Mouse (Mus musculus): Measurements from ENCODE around the gene Tnfrsf14. TPM values are rescaled to one million over a fixed set of nuclear protein-coding genes. Genes with fewer than 3 reads are reported as not detected.

The Tnfrsf14 gene
- polyA plus RNA-seq (2015; fragmentation: Nextera tagmentation; extraction: Ambion mirVana), result 0.14 and 0.28 TPM in 2 replicates

DNA sequence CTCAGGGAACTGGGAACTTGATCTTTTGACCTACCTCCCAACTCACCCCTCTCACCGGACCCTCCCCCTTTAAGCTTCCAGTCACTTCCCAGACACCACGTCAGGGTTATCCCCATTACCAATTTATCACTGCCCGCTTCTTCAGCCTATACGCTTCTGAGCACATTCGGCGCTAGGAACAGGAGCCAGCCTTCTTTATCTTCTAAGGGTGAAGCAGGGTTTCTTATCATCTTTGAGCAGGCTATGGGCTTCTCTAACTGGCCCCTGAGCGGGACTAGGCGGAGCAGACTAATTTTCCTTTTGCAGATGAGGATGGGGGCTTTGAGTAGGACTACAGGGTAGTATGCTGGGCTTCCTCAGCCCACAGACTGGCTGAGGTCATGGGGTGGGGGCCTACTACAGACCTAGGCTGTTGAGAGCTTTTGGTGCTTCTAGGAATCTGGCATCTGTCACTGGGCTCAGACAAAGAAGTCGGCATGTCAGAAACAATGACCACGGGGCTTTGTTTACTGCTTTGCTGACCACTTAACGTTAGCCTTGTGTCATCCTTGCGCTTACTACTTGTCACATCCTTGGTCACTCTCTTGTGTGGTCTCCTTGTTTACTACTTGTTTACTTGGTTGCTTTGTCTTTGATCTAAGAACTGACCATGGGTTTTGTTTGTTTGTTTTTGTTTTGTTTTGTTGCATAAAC lies at the start of gene Tnfrsf14:
TSS of gene Tnfrsf14 (minus strand) at position 169 of the 693 bp plus-strand sequence.
- Histone ChIP-seq H3K27me3 (peaks cover 4% of the 10 kb centered on the region; the same call in 1 of the 2 replicates), H3K9ac (no peak within 1 kb of the TSS), H3K9me3 (replicated peaks) (no peaks in the 10 kb centered on the region), H3K4me1 (no peaks in the 10 kb centered on the region), H3K27ac (no peak within 1 kb of the TSS), H3K4me2 (no peak within 1 kb of the TSS), H3K36me3 (ENCODE audit: poor library complexity, severe bottlenecking) (no peaks in the 10 kb centered on the region), H3K4me3 (no peak within 1 kb of the TSS)
- WGBS, result 67% methylated on average over 12 of the region's 12 CpGs
- ATAC-seq, result no peak

GRCm38 (mm10) chr4:154974163-154974611 lies 45.8 kb upstream of the Tnfrsf14 start:
- ATAC-seq, result no peak
- Histone ChIP-seq H3K27ac (no peak overlapping the region), H3K9me3 (replicated peaks) (no peaks in the 10 kb centered on the region), H3K4me1 (no peaks in the 10 kb centered on the region), H3K27me3 (no peaks in the 10 kb centered on the region), H3K36me3 (ENCODE audit: poor library complexity, severe bottlenecking) (peaks cover 100% of the 10 kb centered on the region), H3K9ac (no peak overlapping the region), H3K4me2 (no peak overlapping the region), H3K4me3 (no peak overlapping the region)
- 88% methylated on average over 11 of the region's 11 CpGs for WGBS

GRCm38 (mm10) chr4:154972546-154972945 lies 44.2 kb upstream of the Tnfrsf14 start:
- Histone ChIP-seq H3K4me3 (no peak overlapping the region), H3K9ac (no peak overlapping the region), H3K27ac (no peak overlapping the region), H3K9me3 (replicated peaks) (no peaks in the 10 kb centered on the region), H3K36me3 (ENCODE audit: poor library complexity, severe bottlenecking) (peaks cover 90% of the 10 kb centered on the region), H3K4me2 (no peak overlapping the region), H3K4me1 (no peaks in the 10 kb centered on the region; the same call in 1 of the 2 replicates), H3K27me3 (no peaks in the 10 kb centered on the region)
- 95% methylated on average over 12 of the region's 12 CpGs for WGBS
- ATAC-seq, result no peak

DNA sequence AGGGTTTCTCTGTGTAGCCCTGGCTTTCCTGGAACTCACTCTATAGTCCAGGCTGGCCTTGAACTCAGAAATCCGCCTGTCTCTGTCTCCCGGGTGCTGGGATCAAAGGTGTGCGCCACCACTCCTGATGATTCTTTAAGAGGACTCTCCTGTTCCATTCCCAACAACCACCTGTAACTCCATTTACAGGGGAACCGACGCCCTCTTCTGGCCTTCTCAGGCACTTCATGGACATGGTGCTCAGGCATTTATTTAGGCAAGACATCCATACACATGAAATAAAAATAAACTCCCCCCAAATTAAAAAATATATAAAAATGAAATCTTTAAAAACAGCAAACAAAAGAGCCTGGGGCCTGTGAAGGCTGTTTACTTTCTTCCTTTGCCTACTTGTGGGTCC lies 38.8 kb upstream of the Tnfrsf14 start:
- Histone ChIP-seq H3K9ac (no peak overlapping the region), H3K27ac (no peak overlapping the region), H3K9me3 (replicated peaks) (no peaks in the 10 kb centered on the region), H3K4me1 (peaks cover 36% of the 10 kb centered on the region), H3K36me3 (ENCODE audit: poor library complexity, severe bottlenecking) (peaks cover 47% of the 10 kb centered on the region), H3K27me3 (no peaks in the 10 kb centered on the region), H3K4me2 (no peak overlapping the region), H3K4me3 (no peak overlapping the region)
- ATAC-seq, result no peak
- WGBS, result 41% methylated on average over 5 of the region's 5 CpGs

GRCm38 (mm10) chr4:154965856-154966255 lies 37.5 kb upstream of the Tnfrsf14 start:
- 58% methylated on average over 3 of the region's 3 CpGs for WGBS
- H3K27ac ChIP-seq, result peak overlapping the region; percentile 25; the same call in 1 of the 2 replicates

DNA sequence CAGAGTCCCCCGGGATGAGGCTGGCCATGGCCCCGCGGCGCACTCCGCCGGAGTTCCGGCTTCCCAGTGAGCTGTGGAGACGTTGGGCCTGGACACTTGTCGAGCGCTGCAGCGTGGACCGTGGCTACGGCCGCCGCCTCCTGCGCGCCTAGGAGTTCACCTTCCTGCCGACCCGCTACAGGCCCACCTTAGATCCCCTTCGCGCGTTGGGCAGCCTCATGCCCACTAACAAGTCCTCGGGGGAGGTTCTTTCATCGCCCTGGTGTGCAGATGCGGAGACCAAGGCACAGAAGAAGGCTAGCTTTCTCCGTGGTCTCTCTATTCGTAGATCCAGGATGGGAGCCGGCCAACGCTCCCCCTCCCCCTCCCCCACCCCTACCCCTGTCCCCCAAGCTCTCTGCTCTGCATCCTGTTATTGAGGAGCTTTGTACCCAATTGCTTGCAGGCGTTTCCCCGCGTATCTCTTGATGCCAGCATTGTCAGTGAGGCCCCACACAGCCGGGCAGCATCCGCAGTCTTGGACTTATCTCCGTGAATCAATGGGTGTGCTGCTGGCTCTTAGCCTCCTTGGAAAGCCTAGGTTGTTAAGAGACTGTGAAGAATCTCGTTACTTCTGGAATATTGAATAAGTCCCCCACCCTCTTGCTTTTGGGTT lies 36.3 kb upstream of the Tnfrsf14 start:
- Histone ChIP-seq H3K9ac (peak overlapping the region; percentile 99), H3K36me3 (ENCODE audit: poor library complexity, severe bottlenecking) (peaks cover 27% of the 10 kb centered on the region), H3K27ac (peak overlapping the region; percentile 97), H3K4me1 (peaks cover 57% of the 10 kb centered on the region), H3K9me3 (replicated peaks) (no peaks in the 10 kb centered on the region), H3K4me3 (peak overlapping the region; percentile 91), H3K4me2 (peak overlapping the region; percentile 87), H3K27me3 (no peaks in the 10 kb centered on the region; the same call in 1 of the 2 replicates)
- ATAC-seq, result no peak
- WGBS, result under 1% methylated on average over 36 of the region's 36 CpGs

More at GRCm38 (mm10) chr4:154965856-154966255, 37.5 kb upstream of the Tnfrsf14 start:
- Histone ChIP-seq H3K36me3 (ENCODE audit: poor library complexity, severe bottlenecking) (peaks cover 39% of the 10 kb centered on the region), H3K4me2 (peak overlapping the region; percentile 87), H3K4me3 (peak overlapping the region; percentile 91), H3K4me1 (peaks cover 49% of the 10 kb centered on the region), H3K27me3 (no peaks in the 10 kb centered on the region), H3K9ac (peak overlapping the region; percentile 99), H3K9me3 (replicated peaks) (no peaks in the 10 kb centered on the region)
- ATAC-seq, result no peak

DNA sequence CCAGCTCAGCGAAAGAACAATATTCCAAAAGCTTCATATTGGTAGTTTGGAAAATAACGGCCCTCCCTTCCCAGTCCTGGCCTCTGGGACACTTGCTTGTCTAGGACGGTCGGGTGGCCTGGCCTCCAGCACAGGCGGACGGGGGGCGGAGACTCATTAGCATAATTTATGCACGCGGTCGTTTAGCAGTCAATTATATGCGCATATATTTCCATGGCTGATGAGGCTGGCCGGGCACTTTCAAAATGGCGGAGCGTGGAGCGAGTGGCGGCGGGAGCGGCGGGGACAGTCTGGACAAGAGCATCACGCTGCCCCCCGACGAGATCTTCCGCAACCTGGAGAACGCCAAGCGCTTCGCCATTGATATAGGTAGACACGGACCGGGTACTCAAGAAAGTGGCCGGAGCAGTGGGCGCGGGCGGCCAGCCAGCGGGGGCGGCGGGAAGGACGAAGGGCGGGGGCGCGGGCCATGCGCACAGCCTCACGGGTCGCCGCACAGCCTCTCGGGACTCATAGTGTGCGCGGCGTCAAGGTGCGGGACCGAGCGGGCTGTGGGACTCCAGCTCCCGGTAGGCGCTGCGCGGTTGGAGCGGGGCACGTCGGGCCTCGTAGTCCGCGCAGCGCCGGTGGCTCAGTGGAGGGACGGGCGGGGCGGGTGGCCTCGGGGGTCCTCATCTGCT lies 35.7 kb upstream of the Tnfrsf14 start, which contains the start of gene Pank4:
TSS of gene Pank4 (plus strand) at position 223 of the 680 bp plus-strand sequence.
- H3K4me2 ChIP-seq, result peak within 1 kb of the TSS; percentile 87
- no peaks in the 10 kb centered on the region for H3K9me3 ChIP-seq (replicated peaks)
- peak within 1 kb of the TSS; percentile 91 for H3K4me3 ChIP-seq
- under 1% methylated on average over 61 of the region's 66 CpGs for WGBS
- peaks cover 64% of the 10 kb centered on the region for H3K4me1 ChIP-seq
- peaks cover 21% of the 10 kb centered on the region for H3K36me3 ChIP-seq (ENCODE audit: poor library complexity, severe bottlenecking)
- peak within 1 kb of the TSS; percentile 97 for H3K27ac ChIP-seq
- H3K27me3 ChIP-seq, result peaks cover 6% of the 10 kb centered on the region
- peak within 1 kb of the TSS; percentile 99 for H3K9ac ChIP-seq
- ATAC-seq, result peak; percentile 92

DNA sequence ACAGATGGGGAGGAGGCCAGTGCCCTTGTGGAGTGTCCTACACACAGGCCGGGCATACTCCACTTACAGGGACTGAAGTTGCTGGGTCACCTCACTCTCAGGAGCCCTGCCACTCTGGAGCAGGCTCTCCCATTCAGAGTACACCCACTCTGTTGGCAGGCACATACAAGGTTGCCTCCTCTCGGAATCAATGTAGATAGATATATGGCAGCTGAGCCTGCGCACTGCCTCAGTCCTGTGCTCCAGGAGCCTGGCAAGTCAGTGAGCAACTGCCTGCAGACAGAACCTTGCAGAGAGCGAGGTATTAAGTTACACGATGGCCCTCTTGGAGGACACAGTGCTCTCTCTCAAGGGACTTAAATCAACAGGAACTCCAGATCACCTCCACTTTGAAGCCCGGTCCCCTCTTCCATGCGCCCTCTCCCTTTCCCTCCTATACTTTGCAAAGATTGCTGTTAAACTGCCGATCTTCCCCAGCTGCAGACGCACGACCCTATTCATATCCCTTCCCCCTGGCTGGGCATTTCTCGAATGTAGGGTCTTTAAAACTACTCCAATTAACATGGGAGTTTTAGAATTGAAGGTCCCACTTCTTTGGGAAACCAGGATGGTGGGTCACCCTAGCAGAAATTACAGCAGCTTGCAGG lies 35.0 kb upstream of the Tnfrsf14 start:
- Histone ChIP-seq H3K27ac (peak overlapping the region; percentile 97), H3K36me3 (ENCODE audit: poor library complexity, severe bottlenecking) (peaks cover 18% of the 10 kb centered on the region), H3K27me3 (peaks cover 6% of the 10 kb centered on the region), H3K4me2 (peak overlapping the region; percentile 87), H3K9ac (peak overlapping the region; percentile 99), H3K4me1 (peaks cover 71% of the 10 kb centered on the region), H3K9me3 (replicated peaks) (no peaks in the 10 kb centered on the region), H3K4me3 (peak overlapping the region; percentile 91)
- 6% methylated on average over 11 of the region's 11 CpGs for WGBS
- ATAC-seq, result peak; percentile 3; the same call in 1 of the 2 replicates

DNA sequence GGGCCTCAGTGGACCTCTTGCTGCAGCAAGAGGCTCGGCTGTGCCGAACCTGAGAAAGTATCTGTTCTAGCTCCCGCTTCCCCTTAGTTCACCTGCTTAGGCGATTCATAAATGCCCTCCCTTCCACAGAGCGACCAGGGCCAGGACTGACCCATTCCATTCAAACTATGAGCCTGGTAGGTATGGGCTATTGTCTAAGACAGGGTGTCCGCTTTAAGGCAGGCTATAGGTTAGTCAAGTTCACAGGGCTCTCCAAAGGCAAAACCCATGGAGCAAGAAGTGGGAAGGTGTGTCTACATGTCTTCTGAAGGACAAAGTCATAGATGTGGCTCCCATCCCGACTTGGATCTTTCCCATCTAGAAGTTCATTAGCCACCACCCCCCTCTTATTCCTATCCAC lies 34.3 kb upstream of the Tnfrsf14 start:
- Histone ChIP-seq H3K36me3 (ENCODE audit: poor library complexity, severe bottlenecking) (peaks cover 15% of the 10 kb centered on the region), H3K4me3 (peak overlapping the region; percentile 91)
- WGBS, result 22% methylated on average over 7 of the region's 7 CpGs

GRCm38 (mm10) chr4:154961911-154962310 lies 33.5 kb upstream of the Tnfrsf14 start:
- Histone ChIP-seq H3K4me3 (peak overlapping the region; percentile 91), H3K4me2 (peak overlapping the region; percentile 87), H3K27ac (peak overlapping the region; percentile 97), H3K9ac (peak overlapping the region; percentile 99), H3K36me3 (ENCODE audit: poor library complexity, severe bottlenecking) (peaks cover 15% of the 10 kb centered on the region), H3K4me1 (peaks cover 85% of the 10 kb centered on the region), H3K27me3 (peaks cover 6% of the 10 kb centered on the region), H3K9me3 (replicated peaks) (no peaks in the 10 kb centered on the region)
- ATAC-seq, result no peak
- WGBS, result 4% methylated on average over 13 of the region's 13 CpGs

More for the DNA sequence above, 34.3 kb upstream of the Tnfrsf14 start:
- Histone ChIP-seq H3K27me3 (peaks cover 6% of the 10 kb centered on the region), H3K9ac (peak overlapping the region; percentile 99), H3K4me2 (peak overlapping the region; percentile 87), H3K9me3 (replicated peaks) (no peaks in the 10 kb centered on the region), H3K27ac (peak overlapping the region; percentile 97), H3K4me1 (peaks cover 78% of the 10 kb centered on the region)
- ATAC-seq, result no peak

GRCm38 (mm10) chr4:154961226-154961738 lies 32.9 kb upstream of the Tnfrsf14 start:
- H3K27ac ChIP-seq, result peak overlapping the region; percentile 97
- H3K36me3 ChIP-seq (ENCODE audit: poor library complexity, severe bottlenecking), result peaks cover 10% of the 10 kb centered on the region
- no peak for ATAC-seq
- H3K27me3 ChIP-seq, result peaks cover 6% of the 10 kb centered on the region
- under 1% methylated on average over 47 of the region's 47 CpGs for WGBS
- H3K9me3 ChIP-seq (replicated peaks), result no peaks in the 10 kb centered on the region
- peak overlapping the region; percentile 91 for H3K4me3 ChIP-seq
- peak overlapping the region; percentile 87 for H3K4me2 ChIP-seq
- peak overlapping the region; percentile 99 for H3K9ac ChIP-seq
- H3K4me1 ChIP-seq, result peaks cover 84% of the 10 kb centered on the region

Measured in forebrain, embryonic 13.5 days (tissue).